ENCODE assay signal across 1 mouse cellular context in the genomic region with DNA sequence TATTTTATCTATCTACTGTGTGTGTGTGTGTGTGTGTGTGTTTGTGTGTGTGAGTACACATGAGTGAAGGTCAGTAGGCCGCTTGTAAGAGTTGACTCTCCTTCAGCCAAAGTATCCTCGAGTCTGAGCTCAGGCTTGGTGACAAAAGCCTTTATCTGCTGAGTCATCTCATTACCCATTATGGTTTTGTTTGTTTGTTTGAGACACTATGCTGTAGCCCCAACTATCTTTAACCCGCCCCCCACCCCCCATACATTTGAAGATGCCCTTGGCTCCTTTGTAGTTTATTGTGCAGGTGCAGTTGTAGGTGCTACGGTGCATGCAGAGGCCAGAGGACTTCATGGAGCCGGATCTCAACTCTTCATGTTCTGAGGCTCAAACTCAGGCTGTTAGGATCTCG.
A peak's percentile ranks its signal among the peaks of the same experiment; 100 is the strongest.
TF ChIP-seq lines count a peak whose summit lies in the region.

No protein-coding gene starts in this region.

TF ChIP-seq in MEL, 35 proteins besides CTCF, POLR2A, EP300 and RAD21:
- no peak for TF ChIP-seq MYB (IDR thresholded peaks at IDR 0.05; ENCODE audit: low read depth, low read length)
- TF ChIP-seq MAFK (IDR thresholded peaks at IDR 0.05; ENCODE audit: borderline replicate concordance, low read depth, low read length): 0 out of 2 replicates have a peak, but pooled peaks have one; percentile 22
- TF ChIP-seq E2F4 (IDR thresholded peaks at IDR 0.05; ENCODE audit: borderline replicate concordance, low read depth, low read length): no peak
- TF ChIP-seq TCF12 (IDR thresholded peaks at IDR 0.05; ENCODE audit: low read depth, low read length): no peak
- TF ChIP-seq ZKSCAN1 (IDR thresholded peaks at IDR 0.05; ENCODE audit: low read depth, low read length): no peak
- TF ChIP-seq MXI1 (IDR thresholded peaks at IDR 0.05; ENCODE audit: low read depth, low read length): no peak
- no peak for TF ChIP-seq MAX (IDR thresholded peaks at IDR 0.05; ENCODE audit: low read length)
